Mouse (Mus musculus) cerebellum, adult 2 months (tissue): ENCODE results near the gene Rcan2. TPM values are rescaled to one million over a fixed set of nuclear protein-coding genes. Genes with fewer than 3 reads are reported as not detected.

ENCODE experiments used
- DNase-seq, 2 experiments: peaks; one replicate each; pipeline ENCODE4 v3.0.0; 2021
- H3K27ac ChIP-seq: fragments of 200-500 bp; 2 replicates; pipeline ENCODE4 v1.5.1; 2012; ENCODE audit warnings: low read length, control low read depth, inconsistent platforms; ENCODE audit not compliant: insufficient read depth
- H3K27me3 ChIP-seq: fragments of 200-500 bp; 2 replicates; pipeline ENCODE4 v1.6.1; 2012; ENCODE audit warnings: inconsistent platforms, mild to moderate bottlenecking, low read length, moderate library complexity; ENCODE audit not compliant: control insufficient read depth, insufficient read depth
- H3K4me1 ChIP-seq: fragments of 200-500 bp; 2 replicates; pipeline ENCODE4 v1.6.1; 2011; ENCODE audit warnings: low read length; ENCODE audit not compliant: control insufficient read depth, insufficient read depth
- H3K4me3 ChIP-seq: fragments of 200-500 bp; replicated peaks from 2 replicates; pipeline ENCODE3; 2011; ENCODE audit warnings: mild to moderate bottlenecking, low read depth, low read length, control low read depth; ENCODE audit not compliant: insufficient read depth
- CTCF ChIP-seq: fragments of 200-500 bp; IDR thresholded peaks from 2 replicates; pipeline ENCODE4 v1.5.1; 2011; ENCODE audit warnings: low read depth, mild to moderate bottlenecking, control low read depth, low read length, moderate library complexity, borderline replicate concordance; ENCODE audit not compliant: insufficient read depth
- POLR2A ChIP-seq: fragments of 200-500 bp; IDR thresholded peaks from 2 replicates; pipeline ENCODE4 v1.6.1; 2011; ENCODE audit warnings: low read length, control low read depth, borderline replicate concordance; ENCODE audit not compliant: insufficient read depth
- WGBS: fragments of 180-500 bp; shearing (Covaris S2); methylation state at CpG from one replicate; pipeline ENCODE4 v1.1.7; 2018; 5-methylcytosine and 5-hydroxymethylcytosine counted together
- polyA plus RNA-seq: library from polyadenylated mRNA; depleted of rRNA; stranded (reverse); fragments of >200 nt; gene quantifications from 2 replicates; pipeline ENCODE4 v1.2.3, GENCODE M21; 2012

Gene Rcan2
- polyA plus RNA-seq, 1 experiment = 206 TPM

GRCm38 (mm10) chr17:43794731-43795280 is 6.3 kb upstream of the Rcan2 start:
- DNase-seq = no peak
- 59% methylated on average over 1 of the region's 1 CpGs for WGBS
- TF ChIP-seq CTCF (no peak), POLR2A (no peak)

GRCm38 (mm10) chr17:43801595-43802373 is 633 bp downstream of the Rcan2 start:
- H3K27me3 ChIP-seq = no peaks in the 10 kb centered on the region
- TF ChIP-seq CTCF = peak; percentile 31; the same call in 1 of the 2 replicates
- TF ChIP-seq POLR2A = no peak
- WGBS = under 1% methylated on average over 52 of the region's 55 CpGs
- peak; percentile 72 to 82 for DNase-seq
- H3K4me3 ChIP-seq = peak overlapping the region; percentile 60
- H3K4me1 ChIP-seq = no peaks in the 10 kb centered on the region
- peak overlapping the region; percentile 71 for H3K27ac ChIP-seq

More at GRCm38 (mm10) chr17:43794731-43795280, 6.3 kb upstream of the Rcan2 start:
- Histone ChIP-seq H3K27ac (no peak overlapping the region), H3K4me1 (no peaks in the 10 kb centered on the region), H3K27me3 (no peaks in the 10 kb centered on the region), H3K4me3 (no peak overlapping the region)

GRCm38 (mm10) chr17:43802414-43802813 is 1.3 kb downstream of the Rcan2 start:
- Histone ChIP-seq H3K27me3 (no peaks in the 10 kb centered on the region), H3K4me3 (peak overlapping the region; percentile 60), H3K4me1 (no peaks in the 10 kb centered on the region), H3K27ac (no peak overlapping the region)
- peak in 1 of 2 experiments; percentile 42 for DNase-seq
- TF ChIP-seq CTCF (no peak), POLR2A (no peak)
- 76% methylated on average over 11 of the region's 11 CpGs for WGBS

GRCm38 (mm10) chr17:43803111-43803510 is 2.0 kb downstream of the Rcan2 start:
- DNase-seq = no peak
- no peaks in the 10 kb centered on the region for H3K27me3 ChIP-seq
- no peak overlapping the region for H3K27ac ChIP-seq
- no peaks in the 10 kb centered on the region for H3K4me1 ChIP-seq
- H3K4me3 ChIP-seq = no peak overlapping the region
- WGBS = 94% methylated on average over 2 of the region's 2 CpGs
- TF ChIP-seq CTCF (no peak), POLR2A (no peak)

GRCm38 (mm10) chr17:43803764-43804163 is 2.6 kb downstream of the Rcan2 start:
- H3K4me3 ChIP-seq = no peak overlapping the region
- WGBS = 35% methylated on average over 6 of the region's 6 CpGs
- no peak for TF ChIP-seq CTCF
- no peak for TF ChIP-seq POLR2A
- no peaks in the 10 kb centered on the region for H3K4me1 ChIP-seq
- H3K27me3 ChIP-seq = no peaks in the 10 kb centered on the region
- H3K27ac ChIP-seq = no peak overlapping the region
- peak; percentile 43 to 72 for DNase-seq

- Histone ChIP-seq H3K4me1 (no peaks in the 10 kb centered on the region), H3K27me3 (no peaks in the 10 kb centered on the region; the same call in 1 of the 2 replicates), H3K27ac (no peak overlapping the region), H3K4me3 (no peak overlapping the region)
- DNase-seq = no peak
- TF ChIP-seq CTCF (peak; percentile 11; the same call in 1 of the 2 replicates), POLR2A (no peak)
- 81% methylated on average over 4 of the region's 4 CpGs for WGBS
Measured at GRCm38 (mm10) chr17:43806841-43807240, 5.7 kb downstream of the Rcan2 start.

GRCm38 (mm10) chr17:43811453-43811852 is 10.3 kb downstream of the Rcan2 start:
- TF ChIP-seq CTCF (no peak), POLR2A (no peak)
- Histone ChIP-seq H3K27me3 (no peaks in the 10 kb centered on the region; the same call in 1 of the 2 replicates), H3K4me1 (no peaks in the 10 kb centered on the region), H3K27ac (no peak overlapping the region), H3K4me3 (no peak overlapping the region)
- 86% methylated on average over 4 of the region's 4 CpGs for WGBS
- DNase-seq = no peak

GRCm38 (mm10) chr17:43815376-43815775 is 14.2 kb downstream of the Rcan2 start:
- Histone ChIP-seq H3K27me3 (no peaks in the 10 kb centered on the region), H3K4me1 (peaks cover 3% of the 10 kb centered on the region; the same call in 1 of the 2 replicates), H3K27ac (no peak overlapping the region), H3K4me3 (no peak overlapping the region)
- no peak for DNase-seq
- WGBS = 88% methylated on average over 4 of the region's 4 CpGs
- TF ChIP-seq POLR2A (no peak), CTCF (no peak)
